Mouse (Mus musculus) midbrain, embryonic 11.5 days (tissue): ENCODE data around the gene Scn1b. TPM values are rescaled to one million over a fixed set of nuclear protein-coding genes. Genes with fewer than 3 reads are reported as not detected.

Experiments
- ATAC-seq: fragments of 200-750 bp; cut with Nextera tagmentation; 2 replicates; pipeline ENCODE4 v1.8.0; 2017; ENCODE audit warnings: moderate TSS enrichment, moderate library complexity; ENCODE audit not compliant: low FRiP score
- DNase-seq: peaks from one replicate; pipeline ENCODE4 v3.0.0; 2015; ENCODE audit warnings: low spot score; ENCODE audit errors: missing footprints
- H3K27ac ChIP-seq: fragments of 300-500 bp; sonication (generic); 2 replicates; pipeline ENCODE4 v1.5.1; 2014; ENCODE audit warnings: low read depth, low read length
- H3K27me3 ChIP-seq: fragments of 300-500 bp; sonication (generic); 2 replicates; pipeline ENCODE4 v1.6.1; 2014; ENCODE audit warnings: mild to moderate bottlenecking, low read length, moderate library complexity, mixed read lengths; ENCODE audit not compliant: control insufficient read depth, insufficient read depth
- H3K36me3 ChIP-seq: fragments of 300-500 bp; sonication (generic); 2 replicates; pipeline ENCODE4 v1.6.1; 2014; ENCODE audit warnings: mild to moderate bottlenecking, low read length, moderate library complexity, mixed read lengths; ENCODE audit not compliant: control insufficient read depth, insufficient read depth
- H3K4me1 ChIP-seq: fragments of 300-500 bp; sonication (generic); 2 replicates; pipeline ENCODE4 v1.6.1; 2014; ENCODE audit warnings: low read length; ENCODE audit not compliant: control insufficient read depth, insufficient read depth
- H3K4me2 ChIP-seq: fragments of 300-500 bp; sonication (generic); 2 replicates; pipeline ENCODE4 v1.6.1; 2014; ENCODE audit warnings: mild to moderate bottlenecking, moderate library complexity
- H3K4me3 ChIP-seq: fragments of 300-500 bp; sonication (generic); 2 replicates; pipeline ENCODE4 v1.5.1; 2014; ENCODE audit warnings: low read depth, low read length
- H3K9ac ChIP-seq: fragments of 300-500 bp; sonication (generic); 2 replicates; pipeline ENCODE4 v1.6.1; 2014; ENCODE audit warnings: low read length
- H3K9me3 ChIP-seq: fragments of 300-500 bp; sonication (generic); 2 replicates; pipeline ENCODE4 v1.6.1; 2016; ENCODE audit warnings: low read length; ENCODE audit not compliant: control insufficient read depth
- WGBS: fragments of 180-500 bp; shearing (Covaris S2); extraction: QIAGEN DNeasy Blood & Tissue Kit; methylation state at CpG from one replicate; pipeline ENCODE4 v1.1.7; 2014; 5-methylcytosine and 5-hydroxymethylcytosine counted together
- polyA plus RNA-seq: library from polyadenylated mRNA; unstranded; fragments of >200 nt; fragmentation: Nextera tagmentation; extraction: Ambion mirVana; gene quantifications from 2 replicates; pipeline ENCODE4 v1.2.1, GENCODE M21; 2014

The Scn1b gene
- polyA plus RNA-seq, 1 experiment from 2014 or later = 1.1 TPM

DNA sequence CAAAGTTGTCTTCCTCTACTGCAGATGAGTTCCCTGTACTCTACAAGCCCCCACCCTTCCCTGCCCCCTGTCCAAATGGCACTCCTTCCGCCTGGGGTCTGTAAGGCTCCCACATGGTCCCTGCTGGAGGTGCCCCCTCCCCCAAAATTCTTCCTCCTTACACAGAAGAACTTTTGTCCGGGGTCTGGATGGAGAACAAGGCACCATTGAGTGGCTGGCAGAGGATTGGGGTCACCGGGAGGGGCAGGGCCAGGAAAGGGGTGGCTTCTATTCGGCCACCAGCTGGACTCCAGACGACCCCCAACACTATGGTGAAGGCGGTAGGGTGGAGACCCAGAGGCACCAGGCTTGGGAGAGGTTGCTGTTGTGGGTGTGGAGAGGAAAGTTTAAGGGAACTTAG, 49.3 kb downstream of the Scn1b start:
- H3K4me2 ChIP-seq = no peak overlapping the region
- H3K4me1 ChIP-seq = no peaks in the 10 kb centered on the region
- H3K27ac ChIP-seq = no peak overlapping the region
- no peak overlapping the region for H3K9ac ChIP-seq
- no peaks in the 10 kb centered on the region for H3K36me3 ChIP-seq
- no peaks in the 10 kb centered on the region for H3K27me3 ChIP-seq
- 66% methylated on average over 6 of the region's 6 CpGs for WGBS
- ATAC-seq = no peak
- H3K9me3 ChIP-seq = no peaks in the 10 kb centered on the region
- no peak overlapping the region for H3K4me3 ChIP-seq
- no peak for DNase-seq

DNA sequence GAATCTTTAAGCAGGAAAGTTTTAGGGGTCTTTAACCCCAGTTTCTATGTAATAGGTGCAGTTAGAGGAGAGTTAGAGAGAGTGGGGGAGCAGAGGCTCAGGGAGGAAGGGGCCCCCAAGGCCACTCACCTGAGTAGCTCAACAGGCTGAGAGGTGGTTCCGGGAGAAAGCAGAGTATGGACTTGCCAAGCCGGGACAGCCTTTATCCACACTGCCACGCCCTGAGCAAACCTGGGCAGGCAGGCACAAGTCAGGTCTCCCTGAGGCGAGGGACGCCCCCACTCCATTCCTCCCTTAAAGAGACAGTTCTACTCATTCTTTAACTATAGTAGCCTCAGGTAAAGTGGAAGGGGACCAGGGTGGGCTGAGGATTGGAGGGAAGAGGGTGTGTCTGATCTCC, 50.3 kb downstream of the Scn1b start, which contains the start of gene Fxyd3:
TSS of gene Fxyd3 (minus strand) at position 213 of the 400 bp plus-strand sequence.
- H3K9me3 ChIP-seq = no peaks in the 10 kb centered on the region
- no peak within 1 kb of the TSS for H3K9ac ChIP-seq
- H3K27me3 ChIP-seq = no peaks in the 10 kb centered on the region
- no peaks in the 10 kb centered on the region for H3K36me3 ChIP-seq
- no peaks in the 10 kb centered on the region for H3K4me1 ChIP-seq
- H3K27ac ChIP-seq = no peak within 1 kb of the TSS
- H3K4me3 ChIP-seq = no peak within 1 kb of the TSS
- DNase-seq (no peak), ATAC-seq (no peak)
- WGBS = 61% methylated on average over 5 of the region's 5 CpGs
- H3K4me2 ChIP-seq = no peak within 1 kb of the TSS

DNA sequence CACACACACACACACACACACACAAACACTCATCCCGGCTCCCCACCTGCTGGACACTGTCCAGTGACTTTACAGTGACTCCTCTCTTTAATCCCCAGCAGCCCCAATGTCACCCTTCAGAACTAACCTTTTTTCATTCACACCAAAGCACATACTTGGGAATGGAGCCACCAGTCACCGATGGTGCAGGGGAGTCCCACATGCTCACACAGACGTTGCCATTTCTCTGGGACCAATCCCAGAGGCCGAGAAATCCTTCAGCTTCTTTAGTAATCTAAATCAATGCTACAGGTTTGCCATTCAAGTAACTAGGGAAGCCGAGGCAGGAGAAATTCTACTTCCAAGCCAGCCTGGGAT, 52.1 kb downstream of the Scn1b start:
- 85% methylated on average over 5 of the region's 5 CpGs for WGBS
- DNase-seq (no peak), ATAC-seq (no peak)
- H3K27me3 ChIP-seq = no peaks in the 10 kb centered on the region
- no peaks in the 10 kb centered on the region for H3K4me1 ChIP-seq
- H3K4me2 ChIP-seq = no peak overlapping the region
- H3K9ac ChIP-seq = no peak overlapping the region
- no peak overlapping the region for H3K27ac ChIP-seq
- H3K4me3 ChIP-seq = no peak overlapping the region
- no peaks in the 10 kb centered on the region for H3K36me3 ChIP-seq
- H3K9me3 ChIP-seq = no peaks in the 10 kb centered on the region

DNA sequence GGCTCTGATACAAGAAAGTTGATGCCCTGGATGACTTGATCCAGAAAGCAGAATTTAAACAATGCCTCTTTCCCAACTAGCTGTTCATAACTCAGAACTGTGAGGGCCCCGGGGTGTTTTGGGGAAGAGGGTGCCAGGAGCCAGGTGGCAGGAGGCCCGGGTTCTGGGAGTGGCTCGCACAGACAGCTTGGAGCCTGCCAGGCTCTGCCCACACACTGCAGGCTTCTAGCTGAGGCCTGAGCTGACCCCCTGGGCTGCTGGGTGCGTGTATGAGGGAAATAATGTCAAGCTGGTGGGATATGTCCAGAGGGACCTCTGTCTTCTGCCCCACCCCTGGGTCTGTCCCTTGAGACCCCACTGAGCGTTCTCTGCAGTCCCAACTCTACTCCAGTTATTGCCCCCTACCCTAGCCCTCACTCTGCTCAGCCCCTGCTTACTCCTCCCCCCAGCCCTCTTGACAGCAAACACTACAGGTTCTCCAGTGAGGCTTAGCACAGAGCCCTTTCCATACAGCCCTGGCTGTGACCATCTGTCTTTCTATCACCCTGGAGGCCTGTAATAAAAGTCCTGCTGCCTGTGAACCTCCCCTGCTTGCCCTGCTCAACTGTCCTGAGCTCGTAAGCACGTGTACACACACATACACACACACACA, 52.6 kb downstream of the Scn1b start:
- H3K27ac ChIP-seq = no peak overlapping the region
- peak; percentile 48 for ATAC-seq
- 77% methylated on average over 7 of the region's 7 CpGs for WGBS

DNA sequence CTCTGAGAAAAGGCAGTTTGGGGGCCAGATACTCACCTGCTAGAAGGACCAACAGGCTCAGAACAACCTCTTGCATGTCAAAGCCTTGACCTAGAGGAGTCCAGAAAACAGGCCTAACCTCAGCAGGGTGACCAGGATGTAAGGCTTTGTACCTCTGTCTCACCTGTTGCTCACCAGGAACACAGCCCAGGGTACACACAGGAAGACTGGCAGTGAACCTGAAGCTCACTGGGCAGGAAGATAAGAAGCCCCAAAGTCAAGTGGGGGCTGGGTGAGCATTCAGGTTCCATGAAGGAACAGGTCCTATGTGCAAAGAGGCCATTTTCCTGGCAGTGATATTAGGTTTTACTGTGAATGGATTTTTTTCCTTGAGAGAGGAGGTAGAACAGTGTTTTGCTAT, 53.3 kb downstream of the Scn1b start:
- Histone ChIP-seq H3K9me3 (no peaks in the 10 kb centered on the region), H3K4me1 (no peaks in the 10 kb centered on the region), H3K9ac (no peak overlapping the region), H3K36me3 (no peaks in the 10 kb centered on the region), H3K4me3 (no peak overlapping the region), H3K4me2 (no peak overlapping the region), H3K27ac (no peak overlapping the region), H3K27me3 (no peaks in the 10 kb centered on the region)
- DNase-seq (no peak), ATAC-seq (no peak)

More for the DNA sequence above, 52.6 kb downstream of the Scn1b start:
- no peak overlapping the region for H3K4me2 ChIP-seq
- H3K9ac ChIP-seq = no peak overlapping the region
- H3K36me3 ChIP-seq = no peaks in the 10 kb centered on the region
- H3K4me3 ChIP-seq = no peak overlapping the region
- H3K27me3 ChIP-seq = no peaks in the 10 kb centered on the region
- no peak for DNase-seq
- no peaks in the 10 kb centered on the region for H3K4me1 ChIP-seq
- H3K9me3 ChIP-seq = no peaks in the 10 kb centered on the region

DNA sequence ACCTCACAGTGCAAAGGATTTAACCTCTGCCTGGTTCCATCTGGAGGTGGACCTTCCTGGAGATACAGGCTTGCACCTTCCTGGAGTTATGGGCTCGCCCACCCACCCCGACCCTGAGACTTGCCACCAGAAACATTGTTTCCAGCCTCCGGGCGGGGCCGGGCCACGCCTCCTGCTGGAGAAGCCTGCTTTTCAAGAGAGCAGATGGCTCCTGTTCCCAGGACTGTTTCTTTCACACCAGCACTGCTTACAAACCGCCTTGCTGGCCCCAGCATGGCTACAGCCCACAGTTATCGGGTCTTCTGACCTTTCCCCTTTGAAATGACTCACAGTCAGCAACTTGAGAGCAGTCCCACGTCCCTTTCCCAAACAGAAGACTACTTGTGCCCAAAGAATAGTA, 54.5 kb downstream of the Scn1b start:
- no peak overlapping the region for H3K9ac ChIP-seq
- H3K4me3 ChIP-seq = no peak overlapping the region
- ATAC-seq = no peak
- H3K27me3 ChIP-seq = no peaks in the 10 kb centered on the region
- H3K27ac ChIP-seq = no peak overlapping the region
- H3K4me2 ChIP-seq = no peak overlapping the region
- DNase-seq = no peak
- H3K36me3 ChIP-seq = no peaks in the 10 kb centered on the region
- H3K4me1 ChIP-seq = no peaks in the 10 kb centered on the region
- H3K9me3 ChIP-seq = no peaks in the 10 kb centered on the region
- WGBS = 68% methylated on average over 9 of the region's 9 CpGs

DNA sequence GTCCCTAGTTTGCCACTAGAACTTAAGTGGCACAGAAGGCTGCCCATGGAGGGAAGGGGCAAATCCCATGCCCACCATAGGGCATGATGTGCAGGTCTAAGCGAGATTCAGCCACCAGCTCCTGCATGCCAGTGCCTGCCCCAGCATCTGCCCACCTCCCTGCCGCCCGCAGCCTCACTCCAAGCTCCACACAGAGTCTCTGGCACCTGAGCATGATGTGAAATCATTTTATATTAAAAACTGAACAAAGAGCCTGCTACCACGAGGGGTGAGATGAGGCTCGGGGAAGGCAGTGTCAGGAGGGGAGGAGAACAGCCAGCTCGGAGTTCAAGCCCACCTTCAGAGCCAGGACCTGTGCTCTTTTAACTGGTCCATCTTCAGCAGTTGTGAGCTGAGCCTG, 56.5 kb downstream of the Scn1b start:
- Histone ChIP-seq H3K27me3 (no peaks in the 10 kb centered on the region), H3K9ac (no peak overlapping the region), H3K4me1 (no peaks in the 10 kb centered on the region), H3K9me3 (no peaks in the 10 kb centered on the region), H3K4me3 (no peak overlapping the region), H3K4me2 (no peak overlapping the region), H3K36me3 (no peaks in the 10 kb centered on the region), H3K27ac (no peak overlapping the region)
- ATAC-seq (no peak), DNase-seq (peak; percentile 8)
- WGBS = 80% methylated on average over 6 of the region's 6 CpGs

DNA sequence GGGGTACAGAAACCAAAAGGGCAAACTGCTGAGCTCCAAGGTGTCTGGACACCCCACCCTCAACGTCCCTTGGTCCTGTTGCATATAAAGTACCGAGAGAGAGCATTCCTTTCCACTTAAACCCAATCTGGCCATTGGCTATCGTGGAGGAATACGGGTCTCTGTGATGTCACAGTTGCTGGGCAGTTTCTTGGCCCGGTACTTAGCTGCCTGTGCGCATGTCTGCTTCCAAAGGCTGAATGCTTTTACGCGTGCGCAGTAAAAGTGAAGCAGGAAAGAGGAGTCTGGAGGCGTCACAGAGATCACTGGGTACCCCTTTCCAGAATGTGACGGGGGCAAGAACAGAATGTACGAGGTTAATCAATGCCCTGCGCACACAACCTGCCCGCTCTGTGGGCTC, 57.3 kb downstream of the Scn1b start:
- WGBS = 90% methylated on average over 14 of the region's 14 CpGs
- Histone ChIP-seq H3K27ac (no peak overlapping the region), H3K27me3 (no peaks in the 10 kb centered on the region), H3K9me3 (no peaks in the 10 kb centered on the region), H3K4me2 (no peak overlapping the region), H3K36me3 (no peaks in the 10 kb centered on the region), H3K9ac (no peak overlapping the region), H3K4me1 (no peaks in the 10 kb centered on the region), H3K4me3 (no peak overlapping the region)
- ATAC-seq (no peak), DNase-seq (peak; percentile 21)

DNA sequence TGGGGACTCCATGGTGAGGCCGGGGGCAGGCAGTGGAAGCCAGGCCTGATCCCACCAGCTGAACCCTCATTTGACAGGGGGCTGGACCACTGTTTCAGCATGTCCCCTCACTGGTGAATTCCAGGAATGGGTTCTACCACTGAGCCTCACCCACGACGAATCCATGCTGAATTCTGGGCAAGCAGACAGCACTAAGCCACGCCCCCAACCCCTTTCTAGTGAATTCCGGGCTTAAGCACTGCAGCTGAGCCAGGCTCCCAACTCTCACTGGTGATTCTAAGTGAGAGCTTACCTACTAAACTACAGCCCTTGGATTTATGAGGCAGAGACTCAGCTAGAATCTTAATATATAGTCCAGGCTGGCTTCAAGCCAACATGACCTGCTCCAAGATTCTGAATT, 59.0 kb downstream of the Scn1b start:
- ATAC-seq (no peak), DNase-seq (no peak)

More for the DNA sequence above, 59.0 kb downstream of the Scn1b start:
- Histone ChIP-seq H3K4me1 (no peaks in the 10 kb centered on the region), H3K4me2 (no peak overlapping the region), H3K9ac (no peak overlapping the region), H3K36me3 (no peaks in the 10 kb centered on the region), H3K4me3 (no peak overlapping the region), H3K9me3 (no peaks in the 10 kb centered on the region), H3K27me3 (no peaks in the 10 kb centered on the region), H3K27ac (no peak overlapping the region)
- WGBS = 41% methylated on average over 5 of the region's 5 CpGs
